Mouse (Mus musculus) adrenal gland, postnatal 10 days (tissue): ENCODE measurements around the gene Aff3. TPM values are rescaled to one million over a fixed set of nuclear protein-coding genes. Genes with fewer than 3 reads are reported as not detected.

Experiments
- DNase-seq: peaks from one replicate; pipeline ENCODE4 v3.0.0; 2021; ENCODE audit warnings: mixed read lengths
- total RNA-seq, 2 experiments: library from RNA; stranded (reverse); gene quantifications; 2 replicates each; pipeline ENCODE4 v1.2.3; 2021

Gene Aff3
- total RNA-seq, 2 experiments from 2014 or later: 7.0 to 9.8 TPM

DNA sequence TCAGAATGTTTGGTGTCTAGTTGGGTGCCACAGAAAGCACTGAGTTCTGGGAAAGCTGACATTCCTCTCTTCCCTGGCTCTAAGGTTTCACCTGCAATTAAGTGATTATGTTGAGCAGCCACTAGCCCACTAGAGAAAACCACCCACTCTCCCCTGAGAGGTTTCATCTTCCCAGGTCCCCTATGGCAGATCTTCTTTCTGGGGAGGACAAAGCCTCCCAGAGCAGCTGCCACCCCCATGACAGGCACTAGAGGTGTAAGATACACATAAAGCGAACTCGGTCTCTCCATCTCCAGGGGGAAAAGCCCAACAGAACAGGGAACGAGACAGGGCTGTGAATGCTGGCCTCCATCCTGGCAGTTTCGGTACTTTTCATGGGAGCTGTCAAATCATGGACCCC lies 492.9 kb downstream of the Aff3 start:
- DNase-seq: no peak

DNA sequence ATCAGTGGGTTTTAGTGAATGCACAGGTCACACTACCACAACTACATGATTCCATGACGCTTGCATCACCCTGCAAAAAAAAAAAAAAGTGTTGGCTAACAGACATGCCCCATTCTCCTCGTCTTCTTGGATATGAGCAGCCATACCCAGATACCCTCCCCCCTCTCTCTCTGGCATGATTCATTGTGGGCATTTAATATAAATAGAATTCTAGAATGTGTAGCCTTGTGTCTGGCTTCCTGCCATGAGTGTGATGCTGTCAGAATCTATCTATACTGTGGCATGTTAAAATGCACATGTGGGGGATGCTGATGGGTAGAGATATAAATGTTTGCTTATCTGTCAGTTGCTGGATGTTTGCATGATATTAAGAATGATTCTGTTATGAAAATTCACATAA lies 499.1 kb downstream of the Aff3 start:
- no peak for DNase-seq

DNA sequence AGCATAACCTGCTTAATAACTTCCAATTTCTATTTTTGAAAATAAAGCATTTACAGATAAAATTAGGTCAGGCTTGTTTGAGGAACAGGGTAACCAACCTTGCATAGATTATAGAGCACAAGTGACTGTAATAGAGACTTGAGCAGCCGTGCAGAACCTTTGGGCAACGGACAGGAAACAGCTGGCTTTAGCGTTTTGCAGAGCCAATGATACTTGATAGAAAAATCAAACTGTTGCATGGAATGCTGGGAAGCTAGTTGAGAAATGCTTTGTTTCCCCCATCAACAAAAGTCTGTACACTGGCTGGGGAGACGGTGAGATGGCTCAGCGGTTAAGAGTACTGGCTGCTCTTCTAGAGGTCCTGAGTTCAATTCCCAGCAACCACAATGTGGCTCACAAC lies 514.7 kb downstream of the Aff3 start:
- DNase-seq: no peak

DNA sequence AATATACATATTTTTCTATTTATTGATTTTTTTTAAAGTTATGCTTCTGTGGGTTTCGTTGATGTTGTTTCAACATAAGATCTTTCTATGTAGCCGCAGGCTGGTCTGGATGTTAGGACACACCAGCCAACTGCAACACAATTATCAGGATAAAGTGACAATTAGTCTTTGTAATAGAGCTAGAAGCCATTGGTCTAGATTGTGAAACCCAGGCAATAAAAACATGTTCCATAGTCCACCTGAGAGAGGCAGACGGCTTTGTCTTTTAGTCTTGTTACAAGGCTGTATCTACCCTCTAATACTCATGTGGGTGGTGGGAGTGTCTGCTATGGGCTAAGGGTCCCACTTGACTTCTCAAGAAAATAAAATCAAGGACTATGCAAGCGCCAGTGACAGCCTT lies 518.7 kb downstream of the Aff3 start:
- DNase-seq: no peak

DNA sequence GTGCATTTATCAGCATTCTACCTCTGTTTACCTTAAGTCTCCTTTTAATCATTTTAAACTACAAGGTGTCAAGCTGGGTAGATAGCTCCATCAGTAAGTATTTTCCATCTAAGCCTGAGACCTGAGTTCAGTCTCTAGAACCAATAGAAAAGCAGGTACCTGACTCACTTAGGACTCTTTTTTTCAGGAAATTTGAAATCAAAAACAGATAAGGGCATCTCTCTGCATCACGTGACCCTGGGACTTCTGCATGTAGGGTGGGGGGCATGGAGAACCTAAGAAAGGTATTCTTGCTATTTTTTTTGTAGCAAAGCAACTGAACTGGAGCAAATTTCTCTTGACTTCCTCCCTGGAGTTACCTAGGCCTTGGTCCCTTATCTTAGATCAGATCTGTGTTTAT lies 523.4 kb downstream of the Aff3 start:
- DNase-seq: no peak

- no peak for DNase-seq
Measured at GRCm38 (mm10) chr1:38140911-38141310, 523.8 kb downstream of the Aff3 start.

DNA sequence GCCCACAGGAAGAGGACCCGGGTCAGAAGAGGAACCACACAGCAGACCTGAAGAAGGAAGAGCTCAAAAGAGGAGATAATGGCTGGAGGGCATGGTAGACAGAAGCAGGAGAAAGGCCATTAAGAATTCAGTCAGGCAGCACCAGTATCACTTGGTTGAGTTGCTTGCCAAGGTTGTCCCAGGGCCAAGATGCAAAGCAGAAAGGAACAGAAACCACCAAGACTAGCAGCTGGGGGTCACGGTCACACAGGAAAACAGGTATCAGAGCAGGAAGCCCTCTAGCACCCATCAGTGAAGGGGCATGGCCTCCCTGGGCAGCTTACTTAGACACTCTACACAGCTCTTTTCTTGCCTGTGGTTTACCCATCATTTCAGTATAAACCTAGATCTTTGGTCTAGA lies 525.4 kb downstream of the Aff3 start:
- DNase-seq: no peak

DNA sequence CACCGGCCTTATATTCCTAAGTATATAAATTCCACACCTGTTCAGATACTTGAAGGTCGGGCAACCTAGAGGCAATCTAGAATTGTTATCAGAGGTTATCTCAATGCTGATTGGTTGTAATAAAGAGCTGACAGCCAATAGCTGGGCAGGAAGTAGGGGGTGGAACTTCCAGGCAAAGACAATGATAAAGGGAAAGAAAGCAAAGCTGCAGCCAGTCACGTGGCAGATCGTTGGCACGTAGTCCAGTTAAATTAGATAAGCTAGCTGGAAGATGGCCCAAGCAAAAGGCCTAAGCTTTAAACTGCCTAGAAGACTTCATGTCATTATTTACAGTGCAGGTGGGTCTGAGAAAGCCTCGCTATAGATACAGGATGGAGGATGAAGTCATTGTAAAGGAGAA lies 531.8 kb downstream of the Aff3 start:
- peak; percentile 12 for DNase-seq

GRCm38 (mm10) chr1:38130715-38131483 lies 533.9 kb downstream of the Aff3 start:
- DNase-seq: no peak

DNA sequence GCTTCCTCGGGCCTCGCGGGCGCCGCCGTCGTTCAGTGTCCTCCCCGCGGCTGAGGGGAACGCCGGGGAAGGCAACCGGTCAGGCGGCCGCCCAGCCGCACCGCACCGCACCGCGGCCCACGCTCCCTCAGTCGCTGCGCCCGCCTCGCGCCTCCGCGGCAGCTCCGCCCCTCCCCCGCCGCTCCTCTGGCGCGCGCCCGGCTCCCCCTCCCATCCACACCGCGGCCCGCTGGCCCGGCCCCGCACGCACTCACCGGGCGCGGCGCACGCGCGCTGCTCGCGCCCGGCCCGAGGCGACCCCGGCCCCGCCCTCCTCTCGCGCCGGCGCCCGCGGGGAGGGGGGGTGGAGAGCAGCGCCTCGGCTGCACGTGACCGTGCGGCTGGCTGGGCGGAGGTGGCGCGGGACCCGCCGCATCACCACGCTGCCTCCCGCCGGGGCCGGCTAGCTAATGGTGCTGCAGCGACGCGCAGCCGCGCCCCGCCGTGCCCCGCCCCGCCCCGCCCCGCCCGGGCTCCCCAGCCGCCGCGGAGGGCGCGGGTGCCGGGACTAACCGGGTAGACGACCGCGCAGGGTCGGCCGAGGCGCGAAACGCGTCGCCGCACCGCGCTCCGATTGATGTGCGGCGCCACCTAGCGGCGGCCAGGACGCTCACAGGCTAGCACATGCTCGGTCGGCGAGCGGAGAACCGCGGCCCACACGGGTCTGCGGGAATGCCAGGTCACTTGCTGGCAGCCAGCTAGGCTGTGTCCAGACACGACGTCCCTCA lies 535.1 kb downstream of the Aff3 start, which contains the start of gene Rev1:
Gene Rev1 (minus strand): TSS at position 301 of the 767 bp plus-strand sequence.
- peak; percentile 97 for DNase-seq

- peak; percentile 70 for DNase-seq
Measured at GRCm38 (mm10) chr1:38128919-38129436, 535.8 kb downstream of the Aff3 start.

Other genes starting within 250 kb of the Aff3 start
- 1 to 10 TPM; 4.3 to 6.7 TPM for gene Lonrf2, start 171.8 kb upstream of the Aff3 start, total RNA-seq
- gene Chst10, start 233.2 kb upstream of the Aff3 start, total RNA-seq: 1 to 10 TPM; 1.5 to 2.5 TPM